ENCODE assay signal across 8 mouse cellular contexts in the genomic region with DNA sequence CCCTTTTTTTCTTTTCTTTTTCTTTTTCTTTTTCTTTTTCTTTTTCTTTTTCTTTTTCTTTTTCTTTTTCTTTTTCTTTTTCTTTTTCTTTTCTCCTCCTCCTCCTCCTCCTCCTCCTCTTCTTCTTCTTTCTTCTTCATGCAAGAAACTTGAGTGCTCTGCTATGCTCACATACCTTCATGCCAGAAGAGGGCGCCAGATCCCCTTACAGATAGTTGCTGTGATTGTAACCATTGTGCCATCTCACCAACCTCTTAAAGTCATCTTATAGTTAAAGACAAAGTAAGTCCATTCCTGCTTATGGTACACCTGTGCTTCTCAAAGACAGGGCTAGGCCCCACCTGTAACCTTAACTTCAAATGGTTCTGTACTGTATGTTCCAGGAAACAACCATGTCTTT. TPM values are rescaled to one million over a fixed set of nuclear protein-coding genes. Genes with fewer than 3 reads are reported as not detected.
A peak's percentile ranks its signal among the peaks of the same experiment; 100 is the strongest.
DNase-seq lines count a peak whose midpoint lies in the region; ATAC-seq and TF ChIP-seq lines count a peak whose summit lies in the region.
"Not testable (repeated sequence)": the region's sequence is repeated elsewhere in the genome, so short reads cannot be mapped to it uniquely, and the experiment has no call there.

No protein-coding gene starts in this region.

- not testable (repeated sequence) for H3K9ac ChIP-seq in midbrain, postnatal 0 days (replicated peaks; ENCODE audit: low read length, poor library complexity, severe bottlenecking); stomach, postnatal 0 days (ENCODE audit: low read length)

- H3K4me2 ChIP-seq in midbrain, postnatal 0 days (ENCODE audit: low read depth, low read length, poor library complexity, severe bottlenecking); stomach, postnatal 0 days (replicated peaks; ENCODE audit: low read depth): not testable (repeated sequence)

- ATAC-seq in midbrain, postnatal 0 days (ENCODE audit: low FRiP score); stomach, postnatal 0 days (ENCODE audit: low FRiP score, low TSS enrichment): not testable (repeated sequence)

- not testable (repeated sequence) for H3K27me3 ChIP-seq in midbrain, postnatal 0 days (ENCODE audit: insufficient read depth, low read length); stomach, postnatal 0 days (ENCODE audit: control insufficient read depth, insufficient read depth, low read length)

- TF ChIP-seq EP300 in stomach, postnatal 0 days (optimal IDR thresholded peaks at IDR 0.05) = not testable (repeated sequence)

- not testable (repeated sequence) for H3K27ac ChIP-seq in cortical plate, adult 2 months (ENCODE audit: insufficient read depth, low read length); gastrocnemius, adult 2 months; midbrain, postnatal 0 days (ENCODE audit: low read depth, low read length); stomach, postnatal 0 days (replicated peaks)

- not testable (repeated sequence) for H3K9me3 ChIP-seq in midbrain, postnatal 0 days (ENCODE audit: low read length); stomach, postnatal 0 days (ENCODE audit: control insufficient read depth, low read length)

- not testable (repeated sequence) for H3K36me3 ChIP-seq in midbrain, postnatal 0 days (ENCODE audit: insufficient read depth, low read length); stomach, postnatal 0 days (ENCODE audit: control insufficient read depth, insufficient read depth, low read length)

- intact Hi-C loops in gastrocnemius, adult 2 months (cut with DNase I) = not testable (repeated sequence)

- H3K4me3 ChIP-seq in cortical plate, adult 2 months (ENCODE audit: insufficient read depth, low read length); gastrocnemius, adult 2 months; midbrain, postnatal 0 days (ENCODE audit: low read depth, low read length); stomach, postnatal 0 days (ENCODE audit: low read depth, low read length): not testable (repeated sequence)

- 27% methylated on average over 1 of the region's 1 CpGs for WGBS in midbrain, postnatal 0 days
- 20% methylated on average over 1 of the region's 1 CpGs for WGBS in stomach, postnatal 0 days

- peak; percentile 63 to 68 for DNase-seq in B cell, adult 2 months
- peak; percentile 48 for DNase-seq in T-cell, adult 2 months (ENCODE audit: low spot score)
- DNase-seq in gastrocnemius, adult 2 months = peak; percentile 49
- DNase-seq in kidney, adult 9 months = peak; percentile 43
- DNase-seq in lung, adult 18-20 months = peak; percentile 16 to 29
- not testable (repeated sequence) for DNase-seq in midbrain, postnatal 0 days (ENCODE audit: low spot score)
- DNase-seq in stomach, postnatal 0 days (ENCODE audit: low spot score) = peak; percentile 37

- not testable (repeated sequence) for H3K4me1 ChIP-seq in cortical plate, adult 2 months (ENCODE audit: control insufficient read depth, insufficient read depth, low read length); midbrain, postnatal 0 days (ENCODE audit: insufficient read depth, low read length); stomach, postnatal 0 days (replicated peaks; ENCODE audit: control insufficient read depth, insufficient read depth)

- TF ChIP-seq POLR2A in cortical plate, adult 2 months (IDR thresholded peaks at IDR 0.05; ENCODE audit: extremely low read depth, insufficient read depth, low read length) = not testable (repeated sequence)

- TF ChIP-seq CTCF in cortical plate, adult 2 months (IDR thresholded peaks at IDR 0.05; ENCODE audit: extremely low read depth, insufficient read depth, low read length) = 0 out of 2 replicates have a peak, but pooled peaks have one; percentile 11
- peak; percentile 51 for TF ChIP-seq CTCF in gastrocnemius, adult 2 months (IDR thresholded peaks at IDR 0.05)
- peak; percentile 51 for TF ChIP-seq CTCF in midbrain, postnatal 0 days (IDR thresholded peaks at IDR 0.05)
- peak; percentile 58 for TF ChIP-seq CTCF in stomach, postnatal 0 days (IDR thresholded peaks at IDR 0.05; ENCODE audit: low read depth)

RNA-seq across cellular contexts. Expression of gene Adss, which starts 10.5 kb away (rescaled TPM):
- polyA plus RNA-seq in cortical plate, adult 2 months (2012; rRNA removed) = 56.0 and 60.1 TPM in 2 replicates
- 1 to 10 TPM; 8.1 to 9.7 TPM for total RNA-seq in gastrocnemius, adult 2 months (2021)
- 62.9 and 81.3 TPM in 2 replicates for total RNA-seq in midbrain, postnatal 0 days (2014; rRNA removed)
- polyA plus RNA-seq in midbrain, postnatal 0 days (2015; fragmentation: Nextera tagmentation; extraction: Ambion mirVana) = 49.6 and 52.6 TPM in 2 replicates
- polyA plus RNA-seq in stomach, postnatal 0 days (2015; fragmentation: Nextera tagmentation; extraction: Ambion mirVana) = 32.0 and 32.4 TPM in 2 replicates
